Mouse (Mus musculus) mouse trophoblast stem cell (cell line): ENCODE measurements around the gene Bco2.

Source experiments
- in situ Hi-C, 2 experiments: fragments of 300-500 bp; cut with MseI, MboI; formaldehyde crosslinking; loops; 2 replicates in 1 of 2; 3 replicates in 1 of 2; pipeline ENCODE4 v1.15.1; 2025

Gene Bco2

DNA sequence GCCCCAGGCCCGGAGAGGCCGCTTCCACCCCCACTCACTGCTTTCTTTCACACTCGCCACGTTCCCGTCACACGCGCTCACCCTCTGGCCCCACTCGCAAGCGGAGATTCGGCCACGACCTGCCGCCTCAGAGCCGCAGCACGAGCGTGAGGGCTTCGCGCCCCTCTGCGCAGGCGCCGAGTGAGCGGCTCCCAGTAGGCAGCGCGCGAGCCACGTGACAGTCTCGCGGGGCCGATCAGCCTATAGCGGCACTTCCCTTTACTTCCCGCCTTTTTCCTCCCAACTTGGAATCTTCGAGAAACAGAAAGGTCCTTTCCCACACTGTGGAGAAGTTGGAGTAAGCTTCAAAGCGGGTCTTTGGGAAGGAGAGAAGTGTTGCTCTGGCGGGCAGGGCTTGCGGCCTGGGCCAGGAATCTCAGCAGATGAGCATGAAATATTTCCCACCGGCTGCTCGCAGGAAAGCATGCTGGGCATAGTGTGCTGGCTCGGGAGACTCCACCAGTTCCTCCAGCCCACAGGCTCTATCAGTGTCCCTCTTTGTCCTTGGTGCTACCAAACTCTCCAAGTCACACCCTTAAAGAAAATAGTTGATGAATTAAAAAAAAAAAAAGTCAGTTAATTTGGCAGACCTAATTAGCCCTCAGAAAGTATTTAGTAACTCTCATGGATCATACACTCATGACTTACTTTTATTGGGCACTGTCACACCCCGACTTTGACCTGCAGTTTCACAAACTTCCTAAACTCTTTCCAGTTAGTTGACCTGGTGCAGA lies 6.3 kb upstream of the Bco2 start, which contains the start of gene Tex12:
TSS of gene Tex12 (minus strand) at position 181 of the 773 bp plus-strand sequence.
- in situ Hi-C loops = no loop called here

- in situ Hi-C loops = no loop called here
Observed at GRCm38 (mm10) chr9:50554241-50555093, 514 bp downstream of the Bco2 start, which contains the start of gene Il18. Gene Il18, plus strand, starts transcription at chr9:50554827.

- in situ Hi-C loops = no loop called here
Observed at GRCm38 (mm10) chr9:50553547-50553946, 1.4 kb downstream of the Bco2 start.

DNA sequence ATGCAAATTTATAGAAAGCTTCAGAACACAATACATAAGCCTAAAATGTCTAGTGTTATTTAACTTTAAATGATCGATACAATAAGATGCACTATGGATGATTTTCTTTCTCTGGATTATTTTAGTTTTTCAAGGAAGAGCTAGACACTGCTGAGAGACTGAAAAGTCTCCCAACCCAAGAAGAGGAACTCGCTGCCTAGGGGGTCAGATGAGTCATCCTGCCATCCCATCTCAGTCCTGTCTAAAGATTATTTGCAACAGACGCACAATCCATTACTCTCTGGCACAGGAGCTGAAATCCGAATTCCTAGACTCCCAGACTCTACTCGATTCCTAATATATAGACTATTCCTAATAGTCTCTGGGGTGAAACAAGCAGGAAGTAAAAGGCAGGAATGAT lies 2.8 kb downstream of the Bco2 start:
- in situ Hi-C loops = no loop called here

- in situ Hi-C loops = loop anchor here in 1 of 2 experiments (25.0 kb wide), 1 partner anchor 212 kb away; the partner anchor contains the start of gene Rpl10-ps3
Observed at GRCm38 (mm10) chr9:50548936-50549335, 6.0 kb downstream of the Bco2 start.

DNA sequence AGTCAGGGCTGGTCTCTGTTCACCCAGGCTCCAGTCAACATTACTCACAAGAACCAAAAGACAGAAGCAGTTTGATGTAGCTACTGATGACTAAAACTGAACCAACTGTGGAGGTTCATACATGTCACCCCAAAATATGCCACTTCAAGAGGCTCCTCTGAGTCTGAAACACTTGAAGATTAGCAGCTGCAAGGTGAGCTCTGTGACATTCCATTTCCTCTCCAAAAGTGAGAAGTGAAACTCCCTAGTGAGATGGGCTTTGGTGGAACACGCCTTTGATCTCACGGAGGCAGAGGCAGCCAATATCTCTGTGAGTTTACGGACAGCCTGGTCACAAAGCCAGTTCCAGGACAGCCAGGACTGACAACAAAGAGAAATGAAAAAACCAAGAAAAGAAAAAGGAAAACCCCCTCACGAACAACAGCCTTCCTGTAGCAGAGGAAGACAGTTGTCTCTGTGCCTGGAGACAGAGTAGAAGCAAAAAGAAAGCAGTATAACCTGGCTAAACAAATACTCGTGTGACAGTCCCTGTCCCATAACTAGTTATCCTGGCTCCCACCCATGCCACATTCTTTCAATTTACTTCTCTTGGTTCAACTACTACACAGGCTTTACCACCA lies 7.0 kb downstream of the Bco2 start:
- in situ Hi-C loops = loop anchor here in 1 of 2 experiments (25.0 kb wide), 1 partner anchor 211 kb away; the partner anchor contains the start of gene Rpl10-ps3

DNA sequence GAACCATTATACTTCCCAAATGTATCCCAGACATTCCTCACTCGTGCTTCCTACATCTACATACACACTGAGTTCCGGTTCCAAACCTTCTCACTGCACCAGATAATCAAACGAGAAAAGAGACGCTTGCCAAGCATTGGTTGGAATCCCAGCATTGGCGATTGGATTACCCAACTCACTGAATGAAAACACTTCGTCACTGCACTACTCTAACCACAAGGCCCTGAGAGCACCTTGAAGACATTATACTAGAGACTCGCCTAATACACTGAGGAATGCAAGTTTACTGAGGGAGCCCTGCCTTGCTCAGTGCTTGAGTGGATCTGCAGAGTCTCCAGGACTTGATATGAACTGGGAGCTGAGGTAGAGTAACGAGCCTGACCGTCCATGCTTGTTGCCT lies 12.6 kb downstream of the Bco2 start:
- in situ Hi-C loops = loop anchor here in 1 of 2 experiments (25.0 kb wide), 1 partner anchor 205 kb away; the partner anchor contains the start of gene Rpl10-ps3

DNA sequence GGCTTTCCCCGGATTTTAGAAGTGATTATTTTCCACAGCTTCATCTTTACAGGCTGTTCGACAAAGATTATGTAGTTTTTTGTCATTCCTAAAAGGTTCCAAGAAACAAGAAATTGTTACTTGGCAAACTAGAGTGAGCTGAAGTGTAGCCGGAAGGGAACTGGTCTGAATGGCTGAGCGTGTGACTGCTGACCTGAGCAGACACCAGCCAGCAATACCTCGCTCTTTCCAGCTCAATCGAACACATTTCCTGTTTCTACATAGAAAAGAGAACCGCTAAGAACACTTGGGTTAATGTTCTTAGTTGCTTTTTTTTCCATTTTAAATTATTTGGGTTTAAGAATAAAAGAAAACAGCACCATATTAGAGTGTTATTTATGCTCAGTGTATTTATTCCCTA lies 14.8 kb downstream of the Bco2 start:
- in situ Hi-C loops = loop anchor here in 1 of 2 experiments (25.0 kb wide), 1 partner anchor 203 kb away; the partner anchor contains the start of gene Rpl10-ps3

DNA sequence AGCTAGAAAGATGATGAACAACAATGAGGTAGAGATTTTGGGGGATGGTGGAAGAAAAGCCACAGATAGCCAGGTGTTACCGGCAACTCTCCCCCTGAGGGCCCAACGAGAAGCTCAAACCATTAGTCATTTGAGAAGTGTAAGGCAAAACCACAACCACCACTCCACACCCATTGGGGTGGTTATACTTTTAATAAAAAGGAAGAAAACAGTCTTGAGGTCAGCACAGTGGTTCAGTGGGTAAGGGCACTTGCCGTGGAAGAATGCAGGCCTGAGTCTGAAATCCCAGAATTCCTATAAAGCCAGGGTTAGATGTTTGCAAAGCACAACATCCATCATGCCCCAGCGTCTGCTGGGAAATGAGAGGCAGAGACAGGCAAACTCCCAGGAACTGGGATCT lies 17.7 kb downstream of the Bco2 start:
- in situ Hi-C loops = loop anchor here in 1 of 2 experiments (25.0 kb wide), 1 partner anchor 200 kb away; the partner anchor contains the start of gene Rpl10-ps3

DNA sequence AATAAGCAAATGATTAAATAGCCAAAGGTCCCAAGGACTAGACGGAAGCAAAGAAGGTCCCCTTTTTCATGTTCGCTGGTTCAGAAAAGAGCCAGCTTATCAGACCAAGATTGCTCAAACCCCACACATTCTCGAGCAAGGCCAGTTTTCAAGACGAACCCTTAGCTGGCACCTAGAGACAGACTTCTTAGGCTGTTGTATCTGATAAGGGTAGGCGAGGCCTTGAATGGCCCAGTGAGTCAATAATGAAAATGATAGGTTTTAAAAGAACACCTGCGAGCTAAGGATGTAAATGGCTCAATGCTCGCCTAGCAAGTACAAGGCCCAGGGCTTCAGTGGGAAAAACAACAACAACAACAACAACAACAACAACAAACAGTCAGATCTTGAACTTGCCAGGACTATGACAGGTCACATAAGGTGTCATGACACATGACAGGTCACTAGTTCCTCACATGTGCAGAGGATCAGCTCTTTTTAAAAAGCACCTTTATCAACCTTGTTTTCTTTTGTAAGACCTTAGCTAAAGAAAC lies 18.3 kb downstream of the Bco2 start:
- in situ Hi-C loops = loop anchor here in 1 of 2 experiments (25.0 kb wide), 1 partner anchor 199 kb away; the partner anchor contains the start of gene Rpl10-ps3

DNA sequence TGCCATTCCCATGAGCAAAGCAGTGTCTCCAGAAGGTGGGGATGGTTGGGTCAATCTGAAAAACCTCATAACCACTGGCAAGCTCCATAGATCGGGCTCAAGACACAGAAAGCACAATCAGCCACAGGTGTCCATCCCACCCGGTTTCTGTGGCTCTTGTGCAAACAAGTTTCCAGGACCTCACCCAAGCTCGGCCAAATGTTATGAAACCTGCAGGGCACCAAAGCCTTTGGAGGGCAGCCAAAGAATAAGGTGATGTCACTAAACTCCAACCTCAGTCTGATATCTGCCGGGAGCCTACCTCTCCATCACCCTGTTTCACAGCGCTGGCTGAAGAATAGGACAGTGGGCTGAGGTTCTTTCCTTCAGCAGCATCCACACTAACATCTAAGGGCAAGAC lies 19.1 kb downstream of the Bco2 start:
- in situ Hi-C loops = loop anchor here in 1 of 2 experiments (25.0 kb wide), 1 partner anchor 199 kb away; the partner anchor contains the start of gene Rpl10-ps3

DNA sequence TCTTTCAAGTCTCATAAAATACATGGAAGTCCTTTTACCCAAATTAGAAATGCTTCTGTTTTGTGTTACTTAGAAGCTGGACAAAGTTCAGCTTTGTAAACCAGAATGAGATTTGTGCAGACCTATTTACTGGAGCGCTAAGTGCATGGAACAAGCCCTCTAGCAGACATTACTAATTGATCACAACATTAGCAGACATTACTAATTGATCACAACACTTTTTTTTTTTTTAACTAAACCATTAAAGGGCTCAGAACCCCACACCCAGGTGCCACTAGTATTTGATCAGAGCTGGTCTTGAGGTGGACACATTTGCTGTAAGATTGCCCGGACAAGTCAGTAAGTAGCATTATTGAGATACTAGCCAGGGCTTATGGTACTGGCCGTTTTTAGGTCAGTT lies 21.2 kb downstream of the Bco2 start:
- in situ Hi-C loops = loop anchor here in 1 of 2 experiments (25.0 kb wide), 1 partner anchor 196 kb away; the partner anchor contains the start of gene Rpl10-ps3

DNA sequence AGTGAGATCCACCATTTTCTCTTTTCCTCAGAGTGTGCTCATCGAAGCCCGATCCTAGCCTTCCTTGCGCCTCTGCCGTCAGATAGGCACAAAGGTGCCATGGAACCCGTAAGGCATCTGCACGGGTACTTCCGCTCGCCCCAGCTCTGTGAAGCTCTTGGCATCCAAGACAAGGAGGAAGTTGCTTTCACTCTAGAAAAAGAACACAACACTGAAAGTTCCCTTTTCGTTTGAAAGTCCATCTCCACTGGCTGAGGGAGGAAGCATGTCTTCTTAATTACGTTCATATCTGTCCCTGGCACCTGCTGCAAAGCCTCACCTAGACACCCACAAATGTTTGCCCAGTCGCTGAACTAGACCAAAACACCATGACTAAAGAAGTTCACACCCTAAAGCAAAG lies 21.7 kb downstream of the Bco2 start:
- in situ Hi-C loops = loop anchor here in 1 of 2 experiments (25.0 kb wide), 1 partner anchor 196 kb away; the partner anchor contains the start of gene Rpl10-ps3

DNA sequence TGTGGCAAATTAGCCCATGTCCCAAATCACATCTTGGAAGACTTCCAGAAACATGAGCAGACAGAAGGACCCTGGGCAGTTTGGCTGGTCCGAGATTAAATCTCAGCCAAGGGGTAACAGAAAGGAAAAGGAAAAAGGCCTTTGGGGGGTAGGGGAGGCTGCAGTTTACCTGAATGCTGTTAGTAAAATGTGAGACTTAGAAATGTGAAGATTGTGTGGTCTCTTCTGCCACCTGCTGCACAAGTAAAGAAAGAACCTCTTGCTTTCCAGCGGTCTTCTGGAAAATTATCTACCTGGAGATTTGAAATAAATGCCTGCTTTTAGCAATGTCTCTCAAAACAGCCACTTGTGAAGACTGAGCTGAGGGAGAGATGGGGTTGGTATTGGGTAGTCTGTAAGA lies 24.1 kb downstream of the Bco2 start:
- in situ Hi-C loops = loop anchor here in 1 of 2 experiments (25.0 kb wide), 1 partner anchor 194 kb away; the partner anchor contains the start of gene Rpl10-ps3

GRCm38 (mm10) chr9:50528293-50528892 lies 26.6 kb downstream of the Bco2 start, which contains the start of gene Pts:
Gene Pts, minus strand, starts transcription at chr9:50528724.
- in situ Hi-C loops = loop anchor here (5.0 to 25.0 kb wide), 2 partner anchors 76 to 191 kb away; partner anchors contain the start of gene Rpl10-ps3 (in 1 of the 2)

DNA sequence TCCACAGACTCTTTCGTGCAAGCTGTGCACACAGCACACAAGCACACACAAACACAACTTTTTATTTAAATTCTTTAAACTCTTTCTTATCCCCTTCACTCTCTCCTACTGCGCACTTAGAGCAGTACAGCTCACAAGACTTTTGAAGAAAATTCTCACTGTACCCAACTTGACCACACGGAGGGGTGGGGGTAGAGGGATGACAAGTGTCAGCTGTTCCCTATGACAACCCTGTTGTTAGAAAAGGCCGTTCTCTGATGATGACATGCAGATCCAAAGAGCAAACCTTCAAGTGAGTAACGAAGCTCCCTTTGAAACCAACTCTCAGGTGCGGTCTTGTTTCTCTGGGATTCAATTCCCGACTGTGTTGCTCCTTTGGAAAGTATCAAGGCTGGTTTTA lies 27.1 kb downstream of the Bco2 start:
- in situ Hi-C loops = loop anchor here (5.0 to 25.0 kb wide), 2 partner anchors 76 to 191 kb away; partner anchors contain the start of gene Rpl10-ps3 (in 1 of the 2)

GRCm38 (mm10) chr9:50525585-50525984 lies 29.4 kb downstream of the Bco2 start:
- in situ Hi-C loops = loop anchor here (5.0 to 25.0 kb wide), 2 partner anchors 73 to 188 kb away; partner anchors contain the start of gene Rpl10-ps3 (in 1 of the 2)

GRCm38 (mm10) chr9:50524936-50525335 lies 30.0 kb downstream of the Bco2 start:
- in situ Hi-C loops = loop anchor here (5.0 to 25.0 kb wide), 3 partner anchors 58 to 188 kb away; partner anchors contain the start of gene Rpl10-ps3 (in 1 of the 2)

DNA sequence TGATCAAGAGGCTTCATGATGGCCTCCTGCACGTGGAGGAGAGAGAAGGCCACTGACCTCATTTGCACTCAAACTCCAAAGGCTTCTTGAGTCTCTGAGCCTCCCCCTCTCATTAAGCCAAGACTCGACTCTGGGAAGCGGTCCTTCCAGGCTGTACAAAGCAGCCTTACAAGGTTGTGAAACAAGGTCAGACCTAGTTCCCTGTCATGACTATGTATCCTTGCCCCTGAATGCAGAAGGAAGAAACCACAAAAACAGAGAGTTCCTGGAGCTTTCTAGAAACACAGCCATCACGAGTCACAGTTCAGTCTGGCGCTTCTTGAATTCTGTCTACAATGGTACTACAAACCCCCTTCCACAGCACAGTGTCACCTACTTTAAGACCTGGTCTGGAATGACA lies 32.4 kb downstream of the Bco2 start:
- in situ Hi-C loops = loop anchor here in 1 of 2 experiments (5.0 kb wide), 1 partner anchor 55 kb away; no protein-coding TSS in a partner anchor

GRCm38 (mm10) chr9:50521562-50521961 lies 33.4 kb downstream of the Bco2 start:
- in situ Hi-C loops = loop anchor here in 1 of 2 experiments (5.0 kb wide), 1 partner anchor 54 kb away; no protein-coding TSS in a partner anchor
